Mouse (Mus musculus) spleen, adult 2 months (tissue): ENCODE results near the gene Ceacam19. TPM values are rescaled to one million over a fixed set of nuclear protein-coding genes. Genes with fewer than 3 reads are reported as not detected.

Experiments
- DNase-seq, 2 experiments: peaks; one replicate each; pipeline versions ENCODE4 v3.0.0 to v3.0.0-alpha.2; 2012 to 2021; ENCODE audit warnings: low spot score in 2 of 2, low read depth in 1 of 2
- H3K27ac ChIP-seq: fragments of 200-500 bp; 2 replicates; pipeline ENCODE4 v1.5.1; 2012; ENCODE audit warnings: low read length, inconsistent platforms; ENCODE audit not compliant: insufficient read depth
- H3K27me3 ChIP-seq: fragments of 200-500 bp; 2 replicates; pipeline ENCODE4 v1.6.1; 2012; ENCODE audit warnings: mild to moderate bottlenecking, moderate library complexity, low read length, inconsistent platforms; ENCODE audit not compliant: control insufficient read depth, insufficient read depth
- H3K36me3 ChIP-seq: fragments of 200-500 bp; 2 replicates; pipeline ENCODE4 v1.6.1; 2012; ENCODE audit warnings: mild to moderate bottlenecking, low read length, inconsistent platforms; ENCODE audit not compliant: control insufficient read depth, insufficient read depth
- H3K4me1 ChIP-seq: fragments of 200-500 bp; 2 replicates; pipeline ENCODE4 v1.6.1; 2011; ENCODE audit warnings: inconsistent platforms; ENCODE audit not compliant: control insufficient read depth, insufficient read depth, insufficient read length
- H3K4me3 ChIP-seq: fragments of 200-500 bp; 2 replicates; pipeline ENCODE4 v1.5.1; 2011; ENCODE audit warnings: mild to moderate bottlenecking, inconsistent platforms; ENCODE audit not compliant: insufficient read depth, insufficient read length; ENCODE audit errors: extremely low read depth
- CTCF ChIP-seq: fragments of 200-500 bp; IDR thresholded peaks from 2 replicates; pipeline ENCODE4 v1.5.1; 2011; ENCODE audit warnings: mild to moderate bottlenecking, inconsistent platforms; ENCODE audit not compliant: insufficient read depth, insufficient read length, insufficient replicate concordance; ENCODE audit errors: extremely low read depth
- POLR2A ChIP-seq: fragments of 200-500 bp; IDR thresholded peaks from 2 replicates; pipeline ENCODE4 v1.6.1; 2011; ENCODE audit warnings: low read depth, low read length, inconsistent platforms
- WGBS: fragments of 180-500 bp; shearing (Covaris S2); methylation state at CpG from one replicate; pipeline ENCODE4 v1.1.7; 2018; 5-methylcytosine and 5-hydroxymethylcytosine counted together
- polyA plus RNA-seq: library from polyadenylated mRNA; depleted of rRNA; stranded (reverse); fragments of >200 nt; gene quantifications from 2 replicates; pipeline ENCODE4 v1.2.3, GENCODE M21; 2012

The Ceacam19 gene
- polyA plus RNA-seq, 1 experiment = 0.09 TPM

GRCm38 (mm10) chr7:19865246-19866036, 22.3 kb downstream of the Ceacam19 start:
- H3K4me1 ChIP-seq = peaks cover 5% of the 10 kb centered on the region; the same call in 1 of the 2 replicates
- no peaks in the 10 kb centered on the region for H3K27me3 ChIP-seq
- TF ChIP-seq POLR2A = no peak
- TF ChIP-seq CTCF = no peak
- H3K4me3 ChIP-seq = no peak overlapping the region
- DNase-seq = no peak
- 87% methylated on average over 8 of the region's 8 CpGs for WGBS
- H3K36me3 ChIP-seq = no peaks in the 10 kb centered on the region
- H3K27ac ChIP-seq = no peak overlapping the region

- 68% methylated on average over 2 of the region's 2 CpGs for WGBS
- no peak for TF ChIP-seq POLR2A
- Histone ChIP-seq H3K27me3 (no peaks in the 10 kb centered on the region), H3K27ac (no peak overlapping the region), H3K4me3 (no peak overlapping the region), H3K4me1 (no peaks in the 10 kb centered on the region; the same call in 1 of the 2 replicates), H3K36me3 (no peaks in the 10 kb centered on the region)
- DNase-seq = no peak
These were observed 23.5 kb downstream of the Ceacam19 start for GRCm38 (mm10) chr7:19864241-19864640.

DNA sequence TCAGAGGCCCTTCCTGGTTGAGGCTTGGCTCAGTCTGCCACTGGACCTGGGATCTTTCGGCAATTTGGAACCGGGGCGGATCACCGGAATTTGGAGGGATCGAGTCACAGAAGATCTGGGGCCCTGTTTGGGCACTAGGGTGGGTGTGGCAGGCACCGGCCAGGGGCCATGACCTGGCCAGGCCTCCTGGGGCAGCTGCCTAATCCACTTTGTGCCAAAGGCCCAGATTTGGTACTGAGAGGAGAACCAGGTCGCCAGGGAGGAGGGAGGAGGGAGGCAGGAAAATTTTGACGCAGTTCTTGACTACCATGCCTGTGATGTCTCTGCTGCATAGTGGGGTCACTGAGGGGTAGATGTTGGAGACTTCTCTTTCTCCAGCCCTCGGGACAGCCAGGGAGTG, 26.6 kb downstream of the Ceacam19 start, which contains the start of gene Ceacam16:
Gene Ceacam16 (minus strand): TSS at position 101 of the 400 bp plus-strand sequence.
- DNase-seq = no peak
- 91% methylated on average over 9 of the region's 9 CpGs for WGBS
- H3K4me1 ChIP-seq = no peaks in the 10 kb centered on the region; the same call in 1 of the 2 replicates
- no peaks in the 10 kb centered on the region for H3K27me3 ChIP-seq
- H3K4me3 ChIP-seq = no peak within 1 kb of the TSS
- H3K36me3 ChIP-seq = no peaks in the 10 kb centered on the region
- TF ChIP-seq POLR2A (no peak), CTCF (no peak)
- no peak within 1 kb of the TSS for H3K27ac ChIP-seq

DNA sequence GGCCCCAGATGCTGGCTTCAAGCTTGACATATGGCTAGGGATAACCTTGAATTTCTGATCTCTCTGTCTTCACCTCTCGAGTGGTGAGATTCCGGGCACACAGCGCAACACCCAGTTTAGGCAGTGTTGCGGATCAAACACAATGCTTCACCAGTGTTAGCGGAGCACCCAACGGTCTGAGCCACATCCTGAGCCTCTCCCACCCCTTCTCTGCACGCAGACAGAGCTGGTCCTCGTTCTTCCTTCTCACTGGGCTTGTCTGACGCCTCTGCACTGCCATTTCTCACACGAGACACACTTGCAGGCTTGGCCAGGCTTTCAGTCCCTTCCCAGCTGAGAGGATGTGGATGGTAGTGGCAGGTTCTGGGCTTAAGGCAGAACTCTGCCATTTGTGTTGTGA, 28.0 kb downstream of the Ceacam19 start:
- Histone ChIP-seq H3K36me3 (no peaks in the 10 kb centered on the region), H3K4me1 (no peaks in the 10 kb centered on the region; the same call in 1 of the 2 replicates), H3K4me3 (no peak overlapping the region), H3K27ac (no peak overlapping the region), H3K27me3 (no peaks in the 10 kb centered on the region)
- TF ChIP-seq POLR2A (no peak), CTCF (no peak)
- no peak for DNase-seq
- 42% methylated on average over 10 of the region's 10 CpGs for WGBS

GRCm38 (mm10) chr7:19856283-19856682, 31.5 kb downstream of the Ceacam19 start:
- H3K27ac ChIP-seq = no peak overlapping the region
- H3K4me3 ChIP-seq = no peak overlapping the region
- H3K4me1 ChIP-seq = peaks cover 5% of the 10 kb centered on the region; the same call in 1 of the 2 replicates
- no peaks in the 10 kb centered on the region for H3K36me3 ChIP-seq
- TF ChIP-seq CTCF (no peak), POLR2A (no peak)
- H3K27me3 ChIP-seq = peaks cover 3% of the 10 kb centered on the region
- no peak for DNase-seq
- WGBS = 82% methylated on average over 6 of the region's 6 CpGs

DNA sequence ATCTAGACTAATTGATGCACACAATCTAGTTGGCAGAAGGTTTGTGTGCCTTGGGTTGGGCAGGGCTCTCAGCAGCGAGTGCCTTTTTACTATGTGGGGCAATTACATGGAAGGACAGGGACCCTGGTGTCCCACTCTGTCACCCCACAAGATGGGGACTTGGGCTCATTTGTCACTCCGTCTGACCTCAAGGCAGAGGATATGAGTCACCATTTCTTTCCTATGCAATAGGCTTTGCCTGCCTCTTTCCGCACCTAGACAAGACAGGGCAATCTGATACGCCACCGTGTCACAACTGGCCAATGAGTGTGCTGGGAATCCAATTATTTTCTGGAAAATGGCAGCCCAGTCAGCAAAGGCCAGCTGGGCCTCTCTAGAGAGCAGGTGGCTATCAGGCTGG, 32.1 kb downstream of the Ceacam19 start:
- H3K36me3 ChIP-seq = no peaks in the 10 kb centered on the region
- peaks cover 3% of the 10 kb centered on the region for H3K27me3 ChIP-seq
- WGBS = 47% methylated on average over 5 of the region's 5 CpGs
- DNase-seq = no peak
- H3K4me1 ChIP-seq = peaks cover 5% of the 10 kb centered on the region; the same call in 1 of the 2 replicates
- H3K4me3 ChIP-seq = no peak overlapping the region
- no peak overlapping the region for H3K27ac ChIP-seq
- TF ChIP-seq POLR2A (no peak), CTCF (no peak)

DNA sequence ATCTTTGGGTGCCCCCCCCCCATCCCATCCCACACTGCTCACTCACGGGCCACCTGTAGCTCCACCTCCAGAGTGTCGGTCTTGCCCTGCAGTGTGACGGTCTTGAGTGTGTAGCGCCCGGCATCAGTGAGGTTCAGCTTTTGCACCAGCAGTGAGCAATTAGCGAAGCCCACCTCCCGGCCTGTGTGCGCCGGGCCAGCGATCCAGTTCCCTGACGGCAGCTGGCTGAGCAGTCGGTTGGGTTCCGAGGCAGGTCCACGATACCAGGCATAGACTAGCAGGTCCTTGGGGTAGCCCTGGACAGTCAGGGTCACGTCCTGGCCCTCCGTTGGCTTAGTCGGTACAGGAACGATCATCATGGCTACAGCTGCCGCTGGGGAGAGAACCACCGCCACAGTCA, 34.2 kb downstream of the Ceacam19 start:
- Histone ChIP-seq H3K27me3 (peaks cover 3% of the 10 kb centered on the region), H3K36me3 (no peaks in the 10 kb centered on the region), H3K4me3 (no peak overlapping the region), H3K4me1 (peaks cover 5% of the 10 kb centered on the region; the same call in 1 of the 2 replicates), H3K27ac (no peak overlapping the region)
- no peak for DNase-seq
- TF ChIP-seq POLR2A (no peak), CTCF (no peak)
- WGBS = 96% methylated on average over 20 of the region's 20 CpGs
